Mouse (Mus musculus) midbrain, embryonic 11.5 days (tissue): ENCODE measurements at regions not wholly inside any gene's neighbourhood (a gene's known extent, or its start where the extent isn't known, plus 50 kb on each side); places are given as distances from the start of the nearest gene placed in this dataset.

Experiments
- ATAC-seq: fragments of 200-750 bp; cut with Nextera tagmentation; 2 replicates; pipeline ENCODE4 v1.8.0; 2017; ENCODE audit warnings: moderate TSS enrichment, moderate library complexity; ENCODE audit not compliant: low FRiP score
- DNase-seq: peaks from one replicate; pipeline ENCODE4 v3.0.0; 2015; ENCODE audit warnings: low spot score; ENCODE audit errors: missing footprints
- H3K27ac ChIP-seq: fragments of 300-500 bp; sonication (generic); 2 replicates; pipeline ENCODE4 v1.5.1; 2014; ENCODE audit warnings: low read depth, low read length
- H3K27me3 ChIP-seq: fragments of 300-500 bp; sonication (generic); 2 replicates; pipeline ENCODE4 v1.6.1; 2014; ENCODE audit warnings: mild to moderate bottlenecking, low read length, moderate library complexity, mixed read lengths; ENCODE audit not compliant: control insufficient read depth, insufficient read depth
- H3K36me3 ChIP-seq: fragments of 300-500 bp; sonication (generic); 2 replicates; pipeline ENCODE4 v1.6.1; 2014; ENCODE audit warnings: mild to moderate bottlenecking, low read length, moderate library complexity, mixed read lengths; ENCODE audit not compliant: control insufficient read depth, insufficient read depth
- H3K4me1 ChIP-seq: fragments of 300-500 bp; sonication (generic); 2 replicates; pipeline ENCODE4 v1.6.1; 2014; ENCODE audit warnings: low read length; ENCODE audit not compliant: control insufficient read depth, insufficient read depth
- H3K4me2 ChIP-seq: fragments of 300-500 bp; sonication (generic); 2 replicates; pipeline ENCODE4 v1.6.1; 2014; ENCODE audit warnings: mild to moderate bottlenecking, moderate library complexity
- H3K4me3 ChIP-seq: fragments of 300-500 bp; sonication (generic); 2 replicates; pipeline ENCODE4 v1.5.1; 2014; ENCODE audit warnings: low read depth, low read length
- H3K9ac ChIP-seq: fragments of 300-500 bp; sonication (generic); 2 replicates; pipeline ENCODE4 v1.6.1; 2014; ENCODE audit warnings: low read length
- H3K9me3 ChIP-seq: fragments of 300-500 bp; sonication (generic); 2 replicates; pipeline ENCODE4 v1.6.1; 2016; ENCODE audit warnings: low read length; ENCODE audit not compliant: control insufficient read depth
- WGBS: fragments of 180-500 bp; shearing (Covaris S2); extraction: QIAGEN DNeasy Blood & Tissue Kit; methylation state at CpG from one replicate; pipeline ENCODE4 v1.1.7; 2014; 5-methylcytosine and 5-hydroxymethylcytosine counted together

GRCm38 (mm10) chr3:52632635-52633034 is 364.5 kb downstream of the Foxo1 start:
- Histone ChIP-seq H3K4me2 (no peak overlapping the region), H3K27me3 (no peaks in the 10 kb centered on the region), H3K9me3 (no peaks in the 10 kb centered on the region), H3K36me3 (no peaks in the 10 kb centered on the region), H3K4me1 (no peaks in the 10 kb centered on the region), H3K27ac (no peak overlapping the region), H3K9ac (no peak overlapping the region), H3K4me3 (no peak overlapping the region)
- 90% methylated on average over 2 of the region's 2 CpGs for WGBS
- no peak for DNase-seq
- no peak for ATAC-seq

- H3K36me3 ChIP-seq, result no peaks in the 10 kb centered on the region
- H3K4me2 ChIP-seq, result no peak overlapping the region
- H3K4me3 ChIP-seq, result no peak overlapping the region
- no peak overlapping the region for H3K27ac ChIP-seq
- DNase-seq (no peak), ATAC-seq (no peak)
- H3K27me3 ChIP-seq, result no peaks in the 10 kb centered on the region
- peaks cover 2% of the 10 kb centered on the region; the same call in 1 of the 2 replicates for H3K4me1 ChIP-seq
- H3K9ac ChIP-seq, result no peak overlapping the region
- 93% methylated on average over 5 of the region's 5 CpGs for WGBS
- no peaks in the 10 kb centered on the region for H3K9me3 ChIP-seq
Observed at GRCm38 (mm10) chr3:52630209-52630608, 362.1 kb downstream of the Foxo1 start.

- WGBS, result 52% methylated on average over 1 of the region's 1 CpGs
- Histone ChIP-seq H3K27ac (no peak overlapping the region), H3K9me3 (no peaks in the 10 kb centered on the region), H3K4me1 (peaks cover 5% of the 10 kb centered on the region; the same call in 1 of the 2 replicates), H3K4me2 (no peak overlapping the region), H3K36me3 (no peaks in the 10 kb centered on the region), H3K27me3 (no peaks in the 10 kb centered on the region), H3K9ac (no peak overlapping the region), H3K4me3 (no peak overlapping the region)
- ATAC-seq (no peak), DNase-seq (peak; percentile 60)
Observed at GRCm38 (mm10) chr3:52625125-52625524, 357.0 kb downstream of the Foxo1 start.

GRCm38 (mm10) chr3:52622530-52622929 is 354.4 kb downstream of the Foxo1 start:
- no peak for ATAC-seq

GRCm38 (mm10) chr3:52621936-52622335 is 353.8 kb downstream of the Foxo1 start:
- Histone ChIP-seq H3K9me3 (no peaks in the 10 kb centered on the region), H3K4me3 (no peak overlapping the region), H3K27ac (no peak overlapping the region), H3K4me1 (peaks cover 5% of the 10 kb centered on the region; the same call in 1 of the 2 replicates), H3K27me3 (no peaks in the 10 kb centered on the region), H3K9ac (no peak overlapping the region), H3K36me3 (no peaks in the 10 kb centered on the region), H3K4me2 (no peak overlapping the region)
- ATAC-seq, result no peak
- WGBS, result 86% methylated on average over 8 of the region's 8 CpGs
- no peak for DNase-seq

More at GRCm38 (mm10) chr3:52622530-52622929, 354.4 kb downstream of the Foxo1 start:
- H3K27ac ChIP-seq, result no peak overlapping the region
- no peak overlapping the region for H3K4me3 ChIP-seq
- H3K27me3 ChIP-seq, result no peaks in the 10 kb centered on the region
- no peaks in the 10 kb centered on the region for H3K36me3 ChIP-seq
- peaks cover 5% of the 10 kb centered on the region; the same call in 1 of the 2 replicates for H3K4me1 ChIP-seq
- H3K9ac ChIP-seq, result no peak overlapping the region
- H3K9me3 ChIP-seq, result no peaks in the 10 kb centered on the region
- no peak overlapping the region for H3K4me2 ChIP-seq
- DNase-seq, result no peak
- 90% methylated on average over 8 of the region's 8 CpGs for WGBS

GRCm38 (mm10) chr3:52618925-52619224 is 350.7 kb downstream of the Foxo1 start:
- Histone ChIP-seq H3K27me3 (no peaks in the 10 kb centered on the region), H3K9ac (no peak overlapping the region), H3K4me2 (no peak overlapping the region), H3K27ac (no peak overlapping the region), H3K4me3 (no peak overlapping the region), H3K36me3 (no peaks in the 10 kb centered on the region), H3K4me1 (no peaks in the 10 kb centered on the region), H3K9me3 (no peaks in the 10 kb centered on the region)
- WGBS, result 84% methylated on average over 2 of the region's 2 CpGs
- no peak for ATAC-seq
- DNase-seq, result no peak

- Histone ChIP-seq H3K36me3 (no peaks in the 10 kb centered on the region), H3K27ac (no peak overlapping the region), H3K9me3 (no peaks in the 10 kb centered on the region), H3K4me3 (no peak overlapping the region), H3K27me3 (no peaks in the 10 kb centered on the region), H3K9ac (no peak overlapping the region), H3K4me1 (no peaks in the 10 kb centered on the region), H3K4me2 (no peak overlapping the region)
- ATAC-seq, result no peak
- no peak for DNase-seq
- 76% methylated on average over 7 of the region's 7 CpGs for WGBS
Observed at GRCm38 (mm10) chr3:52618212-52618924, 350.2 kb downstream of the Foxo1 start.

GRCm38 (mm10) chr3:52617413-52618149 is 349.4 kb downstream of the Foxo1 start:
- no peaks in the 10 kb centered on the region for H3K9me3 ChIP-seq
- DNase-seq (no peak), ATAC-seq (no peak)
- no peaks in the 10 kb centered on the region for H3K4me1 ChIP-seq
- no peak overlapping the region for H3K4me3 ChIP-seq
- H3K9ac ChIP-seq, result no peak overlapping the region
- WGBS, result 45% methylated on average over 8 of the region's 8 CpGs
- H3K4me2 ChIP-seq, result no peak overlapping the region
- H3K27ac ChIP-seq, result no peak overlapping the region
- H3K36me3 ChIP-seq, result no peaks in the 10 kb centered on the region
- no peaks in the 10 kb centered on the region for H3K27me3 ChIP-seq

- Histone ChIP-seq H3K4me1 (no peaks in the 10 kb centered on the region), H3K9me3 (no peaks in the 10 kb centered on the region), H3K27ac (no peak overlapping the region), H3K4me3 (no peak overlapping the region), H3K9ac (no peak overlapping the region), H3K4me2 (no peak overlapping the region), H3K27me3 (no peaks in the 10 kb centered on the region), H3K36me3 (no peaks in the 10 kb centered on the region)
- 95% methylated on average over 8 of the region's 8 CpGs for WGBS
- no peak for DNase-seq
- ATAC-seq, result no peak
Observed at GRCm38 (mm10) chr3:52611881-52612280, 343.7 kb downstream of the Foxo1 start.
